Mouse (Mus musculus) intestine, postnatal 0 days (tissue): ENCODE measurements around the gene Cspg5. TPM values are rescaled to one million over a fixed set of nuclear protein-coding genes. Genes with fewer than 3 reads are reported as not detected.

Source experiments
- ATAC-seq: fragments of 200-750 bp; cut with Nextera tagmentation; 2 replicates; pipeline ENCODE4 v1.8.0; 2017; ENCODE audit warnings: mild to moderate bottlenecking, moderate TSS enrichment, moderate library complexity
- H3K27ac ChIP-seq: fragments of 300-500 bp; sonication (generic); 2 replicates; pipeline ENCODE4 v1.5.1; 2014; ENCODE audit warnings: mild to moderate bottlenecking, low read depth, low read length, moderate library complexity
- H3K27me3 ChIP-seq: fragments of 300-500 bp; sonication (generic); replicated peaks from 2 replicates; pipeline ENCODE4 v1.6.1; 2014; ENCODE audit warnings: low read length, mixed read lengths; ENCODE audit not compliant: control insufficient read depth, insufficient read depth
- H3K36me3 ChIP-seq: fragments of 300-500 bp; sonication (generic); 2 replicates; pipeline ENCODE4 v1.6.1; 2014; ENCODE audit warnings: mild to moderate bottlenecking, moderate library complexity; ENCODE audit not compliant: control insufficient read depth, insufficient read depth
- H3K4me1 ChIP-seq: fragments of 300-500 bp; sonication (generic); replicated peaks from 2 replicates; pipeline ENCODE4 v1.6.1; 2014; ENCODE audit warnings: antibody characterized with exemption, low read length, mixed read lengths; ENCODE audit not compliant: control insufficient read depth, insufficient read depth
- H3K4me2 ChIP-seq: fragments of 300-500 bp; sonication (generic); replicated peaks from 2 replicates; pipeline ENCODE4 v1.6.1; 2014; ENCODE audit warnings: low read depth, mild to moderate bottlenecking, moderate library complexity
- H3K4me3 ChIP-seq: fragments of 300-500 bp; sonication (generic); 2 replicates; pipeline ENCODE4 v1.5.1; 2014; ENCODE audit warnings: low read depth, low read length
- H3K9ac ChIP-seq: fragments of 300-500 bp; sonication (generic); 2 replicates; pipeline ENCODE4 v1.6.1; 2014; ENCODE audit warnings: mild to moderate bottlenecking, low read depth, low read length
- H3K9me3 ChIP-seq: fragments of 300-500 bp; sonication (generic); 2 replicates; pipeline ENCODE4 v1.6.1; 2016; ENCODE audit warnings: mixed run types; ENCODE audit not compliant: control insufficient read depth
- CTCF ChIP-seq: sonication (generic); IDR thresholded peaks from 2 replicates; pipeline ENCODE4 v1.5.1; 2016; ENCODE audit warnings: low read depth, mild to moderate bottlenecking, control low read depth, antibody characterized with exemption, moderate library complexity
- WGBS: fragments of 180-500 bp; shearing (Covaris S2); extraction: QIAGEN DNeasy Blood & Tissue Kit; methylation state at CpG from one replicate; pipeline ENCODE4 v1.1.7; 2014; 5-methylcytosine and 5-hydroxymethylcytosine counted together
- polyA plus RNA-seq: library from polyadenylated mRNA; unstranded; fragments of >200 nt; fragmentation: Nextera tagmentation; extraction: Ambion mirVana; gene quantifications from 2 replicates; pipeline ENCODE4 v1.2.1, GENCODE M21; 2015

Cspg5 gene
- polyA plus RNA-seq, 1 experiment from 2014 or later: 2.9 TPM

- 66% methylated on average over 8 of the region's 8 CpGs for WGBS
- Histone ChIP-seq H3K27me3 (no peaks in the 10 kb centered on the region), H3K27ac (no peak overlapping the region), H3K9me3 (no peaks in the 10 kb centered on the region), H3K36me3 (no peaks in the 10 kb centered on the region), H3K4me3 (no peak overlapping the region), H3K9ac (no peak overlapping the region), H3K4me1 (no peaks in the 10 kb centered on the region), H3K4me2 (no peak overlapping the region)
- ATAC-seq: no peak
- TF ChIP-seq CTCF: no peak
Observed at GRCm38 (mm10) chr9:110263181-110263580, 19.6 kb downstream of the Cspg5 start.

GRCm38 (mm10) chr9:110264991-110265390, 21.4 kb downstream of the Cspg5 start:
- no peak for TF ChIP-seq CTCF
- no peaks in the 10 kb centered on the region for H3K36me3 ChIP-seq
- H3K4me1 ChIP-seq: no peaks in the 10 kb centered on the region
- no peaks in the 10 kb centered on the region for H3K27me3 ChIP-seq
- no peak for ATAC-seq
- WGBS: 81% methylated on average over 9 of the region's 9 CpGs
- no peak overlapping the region for H3K9ac ChIP-seq
- H3K4me2 ChIP-seq: no peak overlapping the region
- H3K4me3 ChIP-seq: no peak overlapping the region
- no peaks in the 10 kb centered on the region for H3K9me3 ChIP-seq
- no peak overlapping the region for H3K27ac ChIP-seq

DNA sequence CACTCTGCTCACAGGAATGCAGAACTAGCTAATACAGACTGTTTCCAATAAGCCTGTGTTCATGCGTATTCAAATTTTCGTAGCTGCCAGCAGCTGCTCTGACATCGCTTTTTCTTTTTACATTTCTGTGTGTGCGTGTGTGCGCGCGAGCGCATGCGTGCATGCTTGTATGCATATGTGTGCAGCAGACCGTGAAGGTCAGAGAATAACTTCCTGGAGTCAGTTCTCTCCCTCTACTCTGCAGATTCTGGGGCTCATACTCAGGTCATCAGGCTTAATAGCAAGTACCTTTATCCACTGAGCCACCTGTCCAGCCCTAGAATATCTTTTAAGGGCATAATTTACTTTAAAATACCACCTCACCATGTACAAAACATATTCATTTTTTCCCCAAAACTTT, 24.8 kb downstream of the Cspg5 start:
- Histone ChIP-seq H3K4me3 (no peak overlapping the region), H3K9ac (no peak overlapping the region), H3K27ac (no peak overlapping the region), H3K4me1 (no peaks in the 10 kb centered on the region), H3K4me2 (no peak overlapping the region), H3K9me3 (no peaks in the 10 kb centered on the region), H3K27me3 (no peaks in the 10 kb centered on the region), H3K36me3 (no peaks in the 10 kb centered on the region)
- no peak for ATAC-seq
- TF ChIP-seq CTCF: no peak
- 92% methylated on average over 10 of the region's 10 CpGs for WGBS

- Histone ChIP-seq H3K9ac (no peak overlapping the region), H3K4me1 (no peaks in the 10 kb centered on the region), H3K4me2 (no peak overlapping the region), H3K4me3 (no peak overlapping the region), H3K36me3 (no peaks in the 10 kb centered on the region), H3K27me3 (no peaks in the 10 kb centered on the region), H3K27ac (no peak overlapping the region), H3K9me3 (no peaks in the 10 kb centered on the region)
- no peak for ATAC-seq
- no peak for TF ChIP-seq CTCF
- 88% methylated on average over 3 of the region's 3 CpGs for WGBS
Observed at GRCm38 (mm10) chr9:110272330-110272729, 28.7 kb downstream of the Cspg5 start.

DNA sequence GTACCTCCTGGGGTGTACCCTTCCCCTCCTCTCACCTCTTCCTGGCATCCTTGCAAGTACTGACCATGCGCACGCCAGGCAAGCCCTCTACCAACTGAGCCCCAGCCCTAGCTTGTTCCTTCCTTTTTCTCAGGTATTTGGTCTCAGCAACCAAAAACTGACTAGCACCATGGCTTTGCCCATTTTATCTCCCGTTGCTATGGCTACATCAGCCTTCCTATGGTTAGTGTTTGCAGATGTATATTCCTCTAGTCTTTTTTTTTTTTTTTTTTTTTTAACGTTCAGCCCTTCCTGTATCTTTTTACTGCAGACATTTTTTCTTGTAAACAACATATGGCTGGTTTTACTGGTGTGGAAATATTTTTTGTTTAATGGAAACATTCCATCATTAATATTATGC, 29.9 kb downstream of the Cspg5 start:
- H3K27me3 ChIP-seq: no peaks in the 10 kb centered on the region
- no peak overlapping the region for H3K27ac ChIP-seq
- no peaks in the 10 kb centered on the region for H3K9me3 ChIP-seq
- no peak for ATAC-seq
- no peak for TF ChIP-seq CTCF
- no peak overlapping the region for H3K4me2 ChIP-seq
- H3K4me1 ChIP-seq: no peaks in the 10 kb centered on the region
- no peak overlapping the region for H3K4me3 ChIP-seq
- no peaks in the 10 kb centered on the region for H3K36me3 ChIP-seq
- no peak overlapping the region for H3K9ac ChIP-seq
- 58% methylated on average over 4 of the region's 4 CpGs for WGBS

DNA sequence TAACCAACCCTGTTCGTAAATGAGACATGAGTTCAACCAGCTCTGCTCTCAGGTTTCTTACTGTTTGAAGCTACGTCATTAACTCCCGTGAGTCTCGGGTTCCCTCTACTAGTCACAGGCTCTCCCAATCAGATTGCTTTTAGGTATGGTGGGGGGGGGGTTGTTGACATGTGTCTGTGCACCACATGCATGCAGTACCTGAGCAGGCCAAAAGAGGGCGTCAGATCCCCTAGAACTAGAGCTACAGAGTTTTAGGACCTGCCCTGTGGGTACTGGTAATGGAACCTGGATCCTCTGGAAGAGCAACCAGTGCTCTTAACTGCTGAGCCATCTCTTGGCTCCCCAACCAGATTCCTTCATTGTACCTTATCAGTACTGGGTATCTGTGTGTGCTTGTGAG, 32.3 kb downstream of the Cspg5 start:
- WGBS: 68% methylated on average over 5 of the region's 5 CpGs
- ATAC-seq: no peak

DNA sequence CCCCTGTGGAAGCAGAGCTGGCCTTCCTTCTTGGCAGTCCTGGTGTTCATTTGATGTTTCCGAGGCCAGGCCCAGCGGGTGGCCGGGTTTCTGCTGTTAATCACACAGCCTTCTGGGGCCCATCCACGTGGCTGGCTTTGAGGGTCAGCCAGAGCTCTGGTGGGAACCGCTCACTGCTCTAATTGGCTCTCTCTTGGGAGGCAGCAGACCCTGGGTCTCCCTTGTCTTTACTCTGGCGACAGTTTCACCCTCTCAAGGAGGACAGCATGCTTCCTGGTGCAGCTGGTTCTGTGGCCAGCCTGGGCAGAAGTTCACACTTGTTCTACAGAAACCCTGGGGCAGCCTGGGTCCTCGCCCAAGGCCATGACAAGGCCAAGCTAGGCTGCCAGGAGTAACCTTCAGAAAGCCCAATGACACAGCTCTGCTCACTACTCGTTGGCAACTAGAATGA, 33.9 kb downstream of the Cspg5 start:
- no peak overlapping the region for H3K4me3 ChIP-seq
- H3K4me2 ChIP-seq: no peak overlapping the region
- no peak overlapping the region for H3K9ac ChIP-seq
- no peak for TF ChIP-seq CTCF
- no peak for ATAC-seq
- no peak overlapping the region for H3K27ac ChIP-seq
- H3K4me1 ChIP-seq: no peaks in the 10 kb centered on the region
- H3K36me3 ChIP-seq: no peaks in the 10 kb centered on the region
- WGBS: 60% methylated on average over 8 of the region's 8 CpGs
- no peaks in the 10 kb centered on the region for H3K9me3 ChIP-seq
- H3K27me3 ChIP-seq: no peaks in the 10 kb centered on the region

More for the DNA sequence above, 32.3 kb downstream of the Cspg5 start:
- Histone ChIP-seq H3K27me3 (no peaks in the 10 kb centered on the region), H3K4me3 (no peak overlapping the region), H3K4me1 (no peaks in the 10 kb centered on the region), H3K9ac (no peak overlapping the region), H3K36me3 (no peaks in the 10 kb centered on the region), H3K27ac (no peak overlapping the region), H3K4me2 (no peak overlapping the region), H3K9me3 (no peaks in the 10 kb centered on the region)
- no peak for TF ChIP-seq CTCF
